Comparison of ENCODE assay signal across 24 mouse cellular contexts in the genomic region with DNA sequence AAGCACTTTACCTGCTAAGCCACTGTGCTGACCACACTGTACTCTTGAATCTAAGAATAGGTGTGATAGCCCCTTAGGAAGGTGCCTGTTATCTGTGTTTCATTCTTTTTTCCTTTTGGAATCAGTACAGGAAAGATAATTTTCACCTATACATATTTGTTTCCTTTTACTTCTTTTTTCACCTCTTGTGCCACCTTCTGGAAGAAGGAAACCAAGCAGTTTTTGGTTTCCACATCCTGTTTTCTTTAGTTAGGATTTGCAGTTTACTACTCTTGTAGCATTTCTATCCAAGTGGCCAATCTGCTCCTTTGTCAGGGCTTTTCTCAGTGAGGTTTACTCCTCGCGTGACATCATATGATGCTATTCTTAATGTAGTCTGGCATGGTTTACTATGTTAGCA.
DNase-seq lines count a peak whose midpoint lies in the region; ATAC-seq and TF ChIP-seq lines count a peak whose summit lies in the region.
"Had no signal": no experiment of that assay in that cellular context is flagged by ENCODE, and none has a peak within 500 bp of the region (broad histone marks: within the 10 kb centered on the region; RNA-seq: fewer than 3 reads in every experiment).

No protein-coding gene starts in this region.

- no peak overlapping the region for H3K9ac ChIP-seq in hindbrain, postnatal 0 days (replicated peaks; ENCODE audit: low read length)
- H3K9ac ChIP-seq in hindbrain, embryonic 13.5 days = no peak overlapping the region
- H3K9ac ChIP-seq in midbrain, embryonic 14.5 days (replicated peaks; ENCODE audit: low read length) = no peak overlapping the region
- no peak overlapping the region for H3K9ac ChIP-seq in MEL (ENCODE audit: control insufficient read depth, low read depth, low read length, poor library complexity, severe bottlenecking)
- H3K9ac ChIP-seq in stomach, postnatal 0 days (ENCODE audit: low read length) = no peak overlapping the region
- H3K9ac ChIP-seq: hindbrain, embryonic 12.5 days; kidney, embryonic 15.5 days; limb, embryonic 12.5 days; liver, embryonic 15.5 days; lung, embryonic 14.5 days; neural tube, embryonic 15.5 days had no signal

- H3K36me3 ChIP-seq in hindbrain, postnatal 0 days (ENCODE audit: insufficient read depth, low read length) = no peaks in the 10 kb centered on the region
- peaks cover 16% of the 10 kb centered on the region for H3K36me3 ChIP-seq in hindbrain, embryonic 13.5 days
- H3K36me3 ChIP-seq in midbrain, embryonic 14.5 days (ENCODE audit: control insufficient read depth, insufficient read depth, low read length) = peaks cover 5% of the 10 kb centered on the region; the same call in 1 of the 2 replicates
- peaks cover 39% of the 10 kb centered on the region for H3K36me3 ChIP-seq in midbrain, embryonic 10.5 days
- H3K36me3 ChIP-seq in MEL (ENCODE audit: control insufficient read depth in 1 of 2, insufficient read depth in 2 of 2, low read length in 2 of 2) = peaks cover 0 to 2% of the 10 kb centered on the region in 2 experiments; a peak in 3 of 4 replicates
- H3K36me3 ChIP-seq in stomach, postnatal 0 days (ENCODE audit: control insufficient read depth, insufficient read depth, low read length) = no peaks in the 10 kb centered on the region

- no peak overlapping the region for H3K4me2 ChIP-seq in hindbrain, postnatal 0 days (ENCODE audit: low read depth, low read length)
- no peak overlapping the region for H3K4me2 ChIP-seq in hindbrain, embryonic 13.5 days
- no peak overlapping the region for H3K4me2 ChIP-seq in midbrain, embryonic 14.5 days (ENCODE audit: low read length)
- no peak overlapping the region for H3K4me2 ChIP-seq in stomach, postnatal 0 days (replicated peaks; ENCODE audit: low read depth)
- H3K4me2 ChIP-seq: hindbrain, embryonic 12.5 days; kidney, embryonic 15.5 days; limb, embryonic 12.5 days; liver, embryonic 15.5 days; lung, embryonic 14.5 days; midbrain, embryonic 11.5 days; neural tube, embryonic 15.5 days had no signal

- peak; percentile 24 for DNase-seq in hindbrain, postnatal 0 days (ENCODE audit: low spot score)
- DNase-seq in midbrain, embryonic 14.5 days = peak; percentile 12
- DNase-seq in midbrain, embryonic 10.5 days (ENCODE audit: low spot score) = no peak
- no peak for DNase-seq in MEL (ENCODE audit: low read depth, low spot score)
- DNase-seq in stomach, postnatal 0 days (ENCODE audit: low spot score) = no peak
- no peak for DNase-seq in right cerebral cortex, adult 18-20 months
- DNase-seq: cerebellum, adult 8-10 months; cerebellum, postnatal 36 days; heart, postnatal 36 days; kidney, adult 18-20 months; kidney, postnatal 4 days; lung, embryonic 14.5 days; lung, postnatal 14 days; retina, postnatal 1 day; right cerebral cortex, postnatal 4 days; thymus, postnatal 4 days had no signal

- no peak overlapping the region for H3K27ac ChIP-seq in hindbrain, postnatal 0 days
- no peak overlapping the region for H3K27ac ChIP-seq in hindbrain, embryonic 13.5 days
- H3K27ac ChIP-seq in midbrain, embryonic 14.5 days (replicated peaks; ENCODE audit: low read depth, low read length) = no peak overlapping the region
- H3K27ac ChIP-seq in midbrain, embryonic 10.5 days (replicated peaks) = no peak overlapping the region
- no peak overlapping the region for H3K27ac ChIP-seq in MEL (ENCODE audit: control insufficient read depth, low read depth, low read length)
- H3K27ac ChIP-seq in stomach, postnatal 0 days (replicated peaks) = no peak overlapping the region
- H3K27ac ChIP-seq: hindbrain, embryonic 12.5 days; kidney, embryonic 15.5 days; limb, embryonic 12.5 days; liver, embryonic 15.5 days; neural tube, embryonic 15.5 days had no signal

- no peak for TF ChIP-seq POLR2A in MEL (IDR thresholded peaks at IDR 0.05; ENCODE audit: control insufficient read depth in 1 of 2, insufficient read depth in 1 of 2, low read depth in 1 of 2, low read length in 2 of 2, poor library complexity in 1 of 2)

- no peaks in the 10 kb centered on the region for H3K27me3 ChIP-seq in hindbrain, postnatal 0 days (ENCODE audit: insufficient read depth, low read length)
- H3K27me3 ChIP-seq in hindbrain, embryonic 13.5 days = no peaks in the 10 kb centered on the region
- no peaks in the 10 kb centered on the region for H3K27me3 ChIP-seq in midbrain, embryonic 14.5 days (ENCODE audit: control insufficient read depth, insufficient read depth, low read length)
- no peaks in the 10 kb centered on the region for H3K27me3 ChIP-seq in midbrain, embryonic 10.5 days (ENCODE audit: low read depth, poor library complexity, severe bottlenecking)
- H3K27me3 ChIP-seq in MEL (ENCODE audit: control insufficient read depth in 1 of 2, insufficient read depth in 2 of 2, low read length in 2 of 2) = no peaks in the 10 kb centered on the region
- H3K27me3 ChIP-seq in stomach, postnatal 0 days (ENCODE audit: control insufficient read depth, insufficient read depth, low read length) = no peaks in the 10 kb centered on the region
- H3K27me3 ChIP-seq: hindbrain, embryonic 12.5 days; kidney, embryonic 15.5 days; limb, embryonic 12.5 days; liver, embryonic 15.5 days; neural tube, embryonic 15.5 days had no signal

- H3K4me3 ChIP-seq in hindbrain, postnatal 0 days (ENCODE audit: low read length) = no peak overlapping the region
- H3K4me3 ChIP-seq in hindbrain, embryonic 13.5 days = no peak overlapping the region
- H3K4me3 ChIP-seq in midbrain, embryonic 14.5 days (replicated peaks; ENCODE audit: low read depth, low read length) = no peak overlapping the region
- no peak overlapping the region for H3K4me3 ChIP-seq in midbrain, embryonic 10.5 days
- H3K4me3 ChIP-seq in MEL (ENCODE audit: control insufficient read depth in 1 of 2, insufficient read depth in 1 of 2, low read depth in 2 of 2, low read length in 2 of 2) = no peak overlapping the region
- H3K4me3 ChIP-seq in stomach, postnatal 0 days (ENCODE audit: low read depth, low read length) = no peak overlapping the region
- H3K4me3 ChIP-seq: hindbrain, embryonic 12.5 days; kidney, embryonic 15.5 days; limb, embryonic 12.5 days; liver, embryonic 15.5 days; neural tube, embryonic 15.5 days had no signal

- H3K4me1 ChIP-seq in hindbrain, postnatal 0 days (ENCODE audit: insufficient read depth, low read length) = no peaks in the 10 kb centered on the region
- H3K4me1 ChIP-seq in hindbrain, embryonic 13.5 days (replicated peaks) = no peaks in the 10 kb centered on the region
- H3K4me1 ChIP-seq in midbrain, embryonic 14.5 days (ENCODE audit: control insufficient read depth, insufficient read depth, low read length) = no peaks in the 10 kb centered on the region
- no peaks in the 10 kb centered on the region for H3K4me1 ChIP-seq in midbrain, embryonic 10.5 days
- H3K4me1 ChIP-seq in MEL (ENCODE audit: control insufficient read depth in 1 of 2, insufficient read depth in 2 of 2, low read length in 2 of 2) = no peaks in the 10 kb centered on the region
- no peaks in the 10 kb centered on the region for H3K4me1 ChIP-seq in stomach, postnatal 0 days (replicated peaks; ENCODE audit: control insufficient read depth, insufficient read depth)
- H3K4me1 ChIP-seq: hindbrain, embryonic 12.5 days; kidney, embryonic 15.5 days; limb, embryonic 12.5 days; liver, embryonic 15.5 days; neural tube, embryonic 15.5 days had no signal

- TF ChIP-seq CTCF in hindbrain, postnatal 0 days (IDR thresholded peaks at IDR 0.05; ENCODE audit: low read depth) = peak; percentile 36
- peak in 1 of 3 experiments; percentile 33; a peak in 2 of 6 replicates for TF ChIP-seq CTCF in MEL (IDR thresholded peaks at IDR 0.05 in 2 of 3, conservative IDR thresholded peaks at IDR 0.05 in 1 of 3; ENCODE audit: control insufficient read depth in 1 of 3, insufficient read depth in 1 of 3, low read depth in 2 of 3, low read length in 3 of 3, poor library complexity in 1 of 3, severe bottlenecking in 1 of 3)
- peak; percentile 40; the same call in 1 of the 2 replicates for TF ChIP-seq CTCF in stomach, postnatal 0 days (IDR thresholded peaks at IDR 0.05; ENCODE audit: low read depth)

- peak; percentile 33 for TF ChIP-seq RAD21 in MEL (IDR thresholded peaks at IDR 0.05; ENCODE audit: low read depth, low read length)

- H3K9me3 ChIP-seq in hindbrain, postnatal 0 days (ENCODE audit: low read length) = no peaks in the 10 kb centered on the region
- H3K9me3 ChIP-seq in hindbrain, embryonic 13.5 days = no peaks in the 10 kb centered on the region
- H3K9me3 ChIP-seq in midbrain, embryonic 14.5 days (ENCODE audit: control insufficient read depth, low read length) = no peaks in the 10 kb centered on the region
- no peaks in the 10 kb centered on the region for H3K9me3 ChIP-seq in midbrain, embryonic 10.5 days (replicated peaks)
- H3K9me3 ChIP-seq in MEL (replicated peaks; ENCODE audit: insufficient read depth, low read length) = no peaks in the 10 kb centered on the region
- no peaks in the 10 kb centered on the region for H3K9me3 ChIP-seq in stomach, postnatal 0 days (ENCODE audit: control insufficient read depth, low read length)
- H3K9me3 ChIP-seq: hindbrain, embryonic 12.5 days; kidney, embryonic 15.5 days; limb, embryonic 12.5 days; liver, embryonic 15.5 days; neural tube, embryonic 15.5 days had no signal

- H3K79me2 ChIP-seq in MEL (ENCODE audit: control insufficient read depth, insufficient read depth, low read length, poor library complexity) = no peaks in the 10 kb centered on the region

- WGBS in hindbrain, postnatal 0 days = 84% methylated on average over 2 of the region's 2 CpGs
- WGBS in hindbrain, embryonic 13.5 days = 89% methylated on average over 2 of the region's 2 CpGs
- WGBS in midbrain, embryonic 14.5 days = 98% methylated on average over 2 of the region's 2 CpGs
- WGBS in midbrain, embryonic 10.5 days = 96% methylated on average over 2 of the region's 2 CpGs
- WGBS in stomach, postnatal 0 days = 90% methylated on average over 2 of the region's 2 CpGs

- no peak for TF ChIP-seq EP300 in MEL (IDR thresholded peaks at IDR 0.05; ENCODE audit: low read depth in 1 of 2, low read length in 2 of 2)
- no peak for TF ChIP-seq EP300 in stomach, postnatal 0 days (optimal IDR thresholded peaks at IDR 0.05)

- no peak for ATAC-seq in hindbrain, postnatal 0 days
- ATAC-seq in hindbrain, embryonic 13.5 days (ENCODE audit: low FRiP score) = no peak
- no peak for ATAC-seq in midbrain, embryonic 14.5 days (ENCODE audit: low FRiP score, low TSS enrichment)
- no peak for ATAC-seq in stomach, postnatal 0 days (ENCODE audit: low FRiP score, low TSS enrichment)
- ATAC-seq: forebrain, embryonic 14.5 days had no signal

TF ChIP-seq in MEL, 35 proteins besides CTCF, POLR2A, EP300 and RAD21:
- no peak for TF ChIP-seq GABPA (IDR thresholded peaks at IDR 0.05; ENCODE audit: low read depth, low read length)
- peak; percentile 43 for TF ChIP-seq SMC3 (IDR thresholded peaks at IDR 0.05; ENCODE audit: low read depth, low read length)
- TF ChIP-seq ETS1 (IDR thresholded peaks at IDR 0.05; ENCODE audit: low read depth, low read length) = no peak

Comparison
In these comparisons a context has a peak if more than half of its experiments do, and no peak if none do; other contexts are left out.
1. DNase-seq: peak in hindbrain, postnatal 0 days (single experiment) and midbrain, embryonic 14.5 days (single experiment); none in midbrain, embryonic 10.5 days (single experiment), MEL (single experiment), stomach, postnatal 0 days (single experiment) and right cerebral cortex, adult 18-20 months (single experiment).